Mouse (Mus musculus): ENCODE data around the gene Asb4.

Asb4 gene

DNA sequence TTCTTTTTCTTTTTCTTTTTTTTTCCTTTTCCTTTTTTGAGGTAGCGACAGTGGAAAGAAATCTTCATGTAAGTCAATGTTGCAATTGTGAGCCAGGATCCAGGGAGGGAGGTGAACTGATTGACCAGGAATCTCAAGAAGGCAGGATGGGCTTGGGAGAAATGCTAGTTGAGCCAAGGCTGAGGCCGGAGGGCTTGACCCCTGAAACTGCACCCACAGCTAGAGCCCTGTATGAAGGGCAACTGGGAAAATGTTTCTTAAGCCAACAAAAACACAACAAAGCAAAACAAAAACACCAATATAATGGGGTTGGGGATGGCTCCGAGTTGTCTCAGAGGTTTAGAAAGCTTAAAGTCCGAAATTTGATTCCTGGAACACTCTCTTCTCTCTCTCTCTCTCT, 65.2 kb downstream of the Asb4 start:
- DNase-seq: no peak

DNA sequence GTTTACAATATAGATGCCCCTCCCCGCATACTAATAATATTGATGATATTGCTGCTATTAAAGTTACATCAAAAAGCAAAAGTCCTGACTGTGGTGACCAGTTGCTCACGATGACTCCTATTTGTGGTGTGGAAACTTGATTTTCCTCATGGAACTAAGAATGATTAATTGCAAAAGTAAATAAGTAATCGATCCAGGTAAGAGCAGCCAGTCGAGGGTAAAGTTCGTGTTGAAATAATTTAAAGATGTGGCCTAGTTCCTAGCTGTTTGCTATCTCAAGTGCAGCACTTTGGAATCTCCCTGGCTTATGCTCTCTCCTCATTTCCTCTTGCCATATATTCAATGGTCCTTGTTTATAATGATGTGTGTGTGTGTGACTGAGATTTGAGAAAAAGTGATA, 66.7 kb downstream of the Asb4 start:
- DNase-seq: no peak

DNA sequence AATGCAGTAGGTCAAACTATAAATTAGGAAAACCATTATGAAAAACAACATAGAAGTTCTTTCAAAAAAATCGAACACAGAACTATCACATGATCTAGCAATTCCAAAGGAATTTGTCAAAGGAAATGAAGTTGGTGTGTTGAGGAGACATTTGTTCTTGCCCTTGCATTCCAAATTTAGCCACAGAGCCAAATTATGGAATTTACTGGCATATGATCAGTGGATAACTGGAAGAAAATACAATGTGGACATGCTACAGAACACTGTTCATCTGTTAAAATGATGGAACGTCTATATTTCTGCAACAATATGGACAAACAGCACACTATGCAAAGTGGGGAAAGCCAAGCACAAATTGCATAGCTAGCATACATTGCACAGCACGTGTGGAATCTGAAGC, 72.7 kb downstream of the Asb4 start:
- DNase-seq: no peak

DNA sequence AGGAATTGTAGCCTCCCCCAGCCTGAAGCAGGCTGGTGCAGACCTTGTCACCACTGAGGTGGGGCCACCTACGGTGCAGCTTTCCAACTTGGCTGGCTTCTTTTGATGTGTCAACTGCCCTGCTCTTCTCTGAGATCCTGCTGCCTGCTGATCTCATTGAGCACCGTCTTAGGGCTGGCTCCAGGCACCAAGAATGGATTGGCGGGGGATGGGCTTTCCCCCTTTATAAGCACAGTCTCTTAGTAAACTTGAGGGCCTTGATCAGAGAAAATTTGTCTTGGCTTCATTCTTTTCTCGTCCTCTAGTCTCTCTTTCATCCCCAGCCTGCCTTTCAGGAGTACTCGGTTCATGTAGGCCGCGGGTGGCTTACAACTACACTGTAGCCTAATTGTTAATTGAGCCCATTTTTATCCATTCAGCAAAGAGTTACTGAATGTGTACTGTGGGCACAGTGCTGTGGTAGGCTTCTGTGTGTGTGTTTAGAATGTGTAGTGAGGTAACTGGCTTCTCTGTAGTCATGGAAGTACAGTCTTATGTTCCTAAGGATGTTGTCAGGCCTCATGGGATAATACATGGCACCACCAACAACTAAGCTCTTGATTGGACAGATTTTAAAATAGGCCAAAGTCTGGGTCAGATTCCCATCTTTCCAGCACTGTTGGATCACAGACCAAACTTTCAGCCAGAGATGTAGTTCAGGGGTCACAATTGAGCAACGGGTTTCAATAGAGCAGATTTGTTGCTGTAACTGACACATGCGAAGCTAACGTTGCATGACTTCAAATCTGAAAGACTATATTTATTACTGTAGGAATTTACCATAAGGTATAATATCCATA, 87.5 kb downstream of the Asb4 start:
- DNase-seq: no peak

DNA sequence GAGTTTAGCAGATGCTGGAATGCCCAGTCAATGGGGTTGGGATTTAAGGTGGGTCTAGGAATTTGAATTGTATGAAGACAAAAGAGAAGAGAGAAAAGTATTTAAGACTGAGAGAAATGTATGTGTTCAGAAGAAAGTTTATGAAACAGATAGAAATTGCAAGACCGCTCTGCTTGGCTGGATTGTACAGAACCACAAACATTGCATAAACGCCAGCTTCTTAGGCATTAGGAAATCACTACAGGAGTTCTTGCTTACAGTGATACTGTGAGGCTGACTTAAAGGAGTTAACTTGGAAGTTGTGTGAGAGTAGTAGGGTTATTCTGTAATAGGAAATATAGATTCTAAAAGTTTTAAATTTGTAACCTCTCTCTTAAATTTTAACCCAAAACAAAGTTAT, 89.5 kb downstream of the Asb4 start:
- no peak for DNase-seq

DNA sequence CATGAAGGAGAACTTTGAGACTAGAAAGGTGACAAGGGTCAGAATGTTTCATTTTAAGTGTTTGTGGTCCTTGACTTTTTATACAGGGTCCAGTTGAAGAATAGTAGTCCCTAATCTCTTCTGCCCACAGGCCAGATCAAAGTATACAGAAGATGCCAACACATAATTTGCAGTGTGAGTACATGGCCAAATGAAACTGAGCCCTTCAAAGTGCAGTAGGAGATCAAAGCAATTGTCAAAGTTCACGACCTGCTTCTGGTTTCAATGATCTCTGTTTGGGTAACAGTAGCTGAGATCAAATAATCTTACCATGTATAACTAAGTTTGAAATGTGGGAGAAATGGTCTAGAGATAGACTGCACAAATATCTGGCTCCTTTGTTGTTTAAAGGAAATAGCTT, 90.8 kb downstream of the Asb4 start:
- DNase-seq: no peak

DNA sequence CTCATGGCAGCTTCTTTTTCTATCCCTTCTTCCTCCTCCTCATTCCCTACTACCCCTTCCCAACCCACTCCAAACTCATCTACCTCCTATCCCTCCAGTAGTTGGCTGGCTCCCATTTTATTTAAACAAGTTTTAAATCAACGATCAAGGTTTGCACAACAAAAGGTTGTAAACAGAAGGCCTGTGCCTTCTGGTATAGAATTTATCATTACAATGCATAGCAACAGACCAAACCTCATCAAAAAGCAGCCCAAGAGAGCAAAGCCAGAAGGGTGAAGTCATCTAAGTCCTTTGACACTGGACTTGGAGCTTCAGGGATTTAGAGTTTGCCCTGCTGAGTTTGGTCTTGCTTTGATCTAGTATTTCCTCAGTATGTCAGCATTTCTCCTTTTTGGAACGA, 97.9 kb downstream of the Asb4 start:
- no peak for DNase-seq

DNA sequence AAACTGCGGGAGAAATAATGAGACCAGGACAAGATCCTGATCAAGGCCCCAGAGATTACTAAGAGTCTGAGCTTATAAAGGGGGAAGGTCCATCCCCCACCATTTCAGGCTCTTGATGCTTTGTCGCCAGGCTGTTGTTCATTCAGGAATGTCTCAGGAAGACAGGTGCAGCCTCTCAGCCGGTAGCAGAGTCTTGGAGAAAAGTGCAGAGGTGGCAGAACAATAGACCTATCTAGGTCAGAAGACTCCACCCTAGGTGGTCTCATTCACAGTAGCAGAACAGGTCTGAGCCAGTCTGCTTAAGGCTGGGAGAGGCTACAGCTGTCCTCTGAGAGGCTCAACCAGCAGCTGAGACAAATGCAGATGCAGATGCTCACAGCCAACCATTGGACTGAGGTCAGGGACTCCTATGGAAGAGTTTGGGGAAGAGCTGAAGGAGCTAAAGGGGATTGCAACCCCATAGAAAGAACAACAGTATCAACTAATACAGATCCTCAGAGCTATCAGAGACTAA, 99.1 kb downstream of the Asb4 start:
- DNase-seq: no peak

All from cerebellum, adult 9-11 months (tissue).